Mouse (Mus musculus) liver, embryonic 14.5 days (tissue): Measurements from ENCODE around the gene Thsd4. TPM values are rescaled to one million over a fixed set of nuclear protein-coding genes. Genes with fewer than 3 reads are reported as not detected.

Experiments used
- ATAC-seq: fragments of 200-750 bp; cut with Nextera tagmentation; 2 replicates; pipeline ENCODE4 v1.8.0; 2017; ENCODE audit warnings: moderate number of reproducible peaks, mild to moderate bottlenecking, moderate library complexity; ENCODE audit not compliant: insufficient read depth
- DNase-seq, 3 experiments: peaks; one replicate each; pipeline ENCODE4 v3.0.0-alpha.2; 2012 to 2013; ENCODE audit warnings: low read depth in 3 of 3, low spot score in 3 of 3
- H3K27ac ChIP-seq: fragments of 300-500 bp; sonication (generic); 2 replicates; pipeline ENCODE4 v1.5.1; 2014; ENCODE audit warnings: moderate library complexity, mild to moderate bottlenecking, control low read depth, inconsistent platforms
- H3K27me3 ChIP-seq: fragments of 300-500 bp; sonication (generic); 2 replicates; pipeline ENCODE4 v1.6.1; 2014; ENCODE audit warnings: mild to moderate bottlenecking, low read length, moderate library complexity; ENCODE audit not compliant: control insufficient read depth, insufficient read depth
- H3K36me3 ChIP-seq: fragments of 300-500 bp; sonication (generic); replicated peaks from 2 replicates; pipeline ENCODE4 v1.6.1; 2014; ENCODE audit warnings: low read depth; ENCODE audit not compliant: control insufficient read depth, insufficient read depth
- H3K4me1 ChIP-seq, 2 experiments: fragments of 200-500 bp in 1 of 2; fragments of 300-500 bp in 1 of 2; sonication (generic) in 1 of 2; replicated peaks; 2 replicates each; pipeline ENCODE4 v1.6.1; 2012 to 2014; ENCODE audit warnings: antibody characterized with exemption in 1 of 2, inconsistent platforms in 1 of 2, low read length in 1 of 2; ENCODE audit not compliant: control insufficient read depth in 2 of 2, insufficient read depth in 2 of 2
- H3K4me2 ChIP-seq: fragments of 300-500 bp; sonication (generic); 2 replicates; pipeline ENCODE4 v1.6.1; 2014; ENCODE audit warnings: low read depth, mild to moderate bottlenecking, control low read depth, moderate library complexity
- H3K4me3 ChIP-seq, 2 experiments: fragments of 200-500 bp in 1 of 2; fragments of 300-500 bp in 1 of 2; sonication (generic) in 1 of 2; 2 replicates each; pipeline ENCODE4 v1.5.1; 2012 to 2014; ENCODE audit warnings: low read depth in 2 of 2, low read length in 2 of 2, mild to moderate bottlenecking in 2 of 2, control low read depth in 1 of 2, inconsistent platforms in 1 of 2, moderate library complexity in 1 of 2; ENCODE audit not compliant: insufficient read depth in 1 of 2
- H3K9ac ChIP-seq: fragments of 300-500 bp; sonication (generic); replicated peaks from 2 replicates; pipeline ENCODE4 v1.6.1; 2014; ENCODE audit warnings: mild to moderate bottlenecking, control low read depth, moderate library complexity
- H3K9me3 ChIP-seq: fragments of 300-500 bp; sonication (generic); 2 replicates; pipeline ENCODE4 v1.6.1; 2016; ENCODE audit warnings: low read length, mixed read lengths; ENCODE audit not compliant: control insufficient read depth
- CTCF ChIP-seq: IDR thresholded peaks from 2 replicates; pipeline ENCODE4 v1.5.1; 2016; ENCODE audit warnings: antibody characterized with exemption, low read depth, control low read depth
- EP300 ChIP-seq: IDR thresholded peaks from 2 replicates; pipeline ENCODE4 v1.6.1; 2016; ENCODE audit warnings: antibody characterized with exemption, low read depth
- WGBS: fragments of 180-500 bp; shearing (Covaris S2); extraction: QIAGEN DNeasy Blood & Tissue Kit; methylation state at CpG from one replicate; pipeline ENCODE4 v1.1.7; 2014; ENCODE audit not compliant: insufficient replicate concordance; 5-methylcytosine and 5-hydroxymethylcytosine counted together
- polyA plus RNA-seq, 2 experiments: library from polyadenylated mRNA; depleted of rRNA in 1 of 2; stranded (reverse) in 1 of 2; unstranded in 1 of 2; fragments of >200 nt; fragmentation: Nextera tagmentation in 1 of 2; extraction: Ambion mirVana in 1 of 2; gene quantifications; 2 replicates each; pipeline versions ENCODE4 v1.2.1 to v1.2.3; 2012 to 2014

Thsd4 gene
- polyA plus RNA-seq, 2 experiments = 0.43 to 0.48 TPM

DNA sequence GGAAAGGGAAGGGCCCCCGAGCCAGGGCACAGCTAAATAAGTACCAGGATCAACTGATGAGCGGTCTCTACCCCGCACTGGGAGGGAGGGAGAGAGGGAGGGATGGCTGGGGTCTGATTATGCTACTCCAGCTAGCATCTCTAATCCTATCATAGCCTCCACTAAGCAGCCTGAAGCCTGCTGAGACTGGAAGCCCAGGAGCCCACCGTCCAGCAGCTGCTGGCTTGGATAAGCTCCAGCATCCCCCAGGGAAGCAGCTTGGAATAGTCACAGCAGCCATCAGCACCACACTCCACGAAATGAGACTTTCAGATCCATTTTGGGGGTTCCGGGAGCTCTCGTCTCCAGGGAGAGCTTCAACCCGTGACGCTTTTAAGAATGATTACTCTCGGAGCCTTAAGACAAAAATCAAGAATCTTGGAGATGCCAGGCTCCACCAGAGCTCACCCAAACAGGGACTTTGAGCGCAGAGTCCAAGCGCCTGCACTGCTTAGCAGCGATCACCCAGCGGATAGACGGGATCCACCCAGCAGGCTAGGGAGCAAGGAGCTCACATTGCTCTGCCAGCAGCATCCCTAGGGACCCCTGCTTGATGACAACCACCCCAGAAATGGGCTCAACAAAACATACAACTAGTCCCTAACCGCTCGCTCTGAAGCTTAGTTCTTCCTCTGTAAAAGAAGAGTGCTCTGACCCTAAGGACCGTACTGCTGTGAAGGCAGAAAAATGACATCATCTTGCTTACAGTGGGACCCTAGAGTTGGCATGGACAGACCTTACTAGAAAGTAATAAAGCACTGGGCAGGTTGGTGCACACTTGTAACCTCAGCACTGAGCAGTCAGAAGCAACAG lies 64.3 kb downstream of the Thsd4 start:
- H3K9me3 ChIP-seq = no peaks in the 10 kb centered on the region
- WGBS = 55% methylated on average over 18 of the region's 18 CpGs
- no peak for DNase-seq
- no peak overlapping the region for H3K9ac ChIP-seq
- H3K27me3 ChIP-seq = no peaks in the 10 kb centered on the region
- H3K27ac ChIP-seq = no peak overlapping the region
- ATAC-seq = no peak
- no peak overlapping the region for H3K4me3 ChIP-seq
- no peak overlapping the region for H3K4me2 ChIP-seq
- TF ChIP-seq CTCF (no peak), EP300 (no peak)
- no peaks in the 10 kb centered on the region for H3K4me1 ChIP-seq
- H3K36me3 ChIP-seq = no peaks in the 10 kb centered on the region

DNA sequence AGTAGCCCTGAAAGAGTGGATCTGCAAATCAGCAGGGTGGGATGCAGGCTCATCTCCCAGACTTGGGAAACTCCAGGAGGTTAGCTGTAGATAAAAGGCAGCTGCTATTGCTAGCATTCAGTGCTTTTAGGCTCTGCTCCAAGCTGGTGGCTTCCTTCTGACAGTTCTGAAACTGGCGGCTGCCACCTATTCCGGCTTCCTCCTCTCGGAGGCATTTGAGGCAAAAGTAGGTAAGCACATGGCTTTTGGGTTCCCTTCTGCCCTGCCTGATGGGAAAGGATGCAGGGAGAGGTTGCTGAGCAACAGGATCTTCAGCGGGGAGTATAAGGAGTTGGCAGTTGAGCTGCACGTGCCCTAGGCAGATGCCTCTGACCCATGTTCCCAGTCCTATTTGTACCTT lies 65.2 kb downstream of the Thsd4 start:
- no peak for TF ChIP-seq CTCF
- TF ChIP-seq EP300 = no peak
- H3K27me3 ChIP-seq = no peaks in the 10 kb centered on the region
- WGBS = 63% methylated on average over 5 of the region's 5 CpGs
- no peak overlapping the region for H3K4me2 ChIP-seq
- H3K36me3 ChIP-seq = no peaks in the 10 kb centered on the region
- H3K4me3 ChIP-seq = no peak overlapping the region
- DNase-seq = no peak
- H3K9me3 ChIP-seq = no peaks in the 10 kb centered on the region
- no peak overlapping the region for H3K9ac ChIP-seq
- H3K27ac ChIP-seq = no peak overlapping the region
- ATAC-seq = no peak
- H3K4me1 ChIP-seq = no peaks in the 10 kb centered on the region

DNA sequence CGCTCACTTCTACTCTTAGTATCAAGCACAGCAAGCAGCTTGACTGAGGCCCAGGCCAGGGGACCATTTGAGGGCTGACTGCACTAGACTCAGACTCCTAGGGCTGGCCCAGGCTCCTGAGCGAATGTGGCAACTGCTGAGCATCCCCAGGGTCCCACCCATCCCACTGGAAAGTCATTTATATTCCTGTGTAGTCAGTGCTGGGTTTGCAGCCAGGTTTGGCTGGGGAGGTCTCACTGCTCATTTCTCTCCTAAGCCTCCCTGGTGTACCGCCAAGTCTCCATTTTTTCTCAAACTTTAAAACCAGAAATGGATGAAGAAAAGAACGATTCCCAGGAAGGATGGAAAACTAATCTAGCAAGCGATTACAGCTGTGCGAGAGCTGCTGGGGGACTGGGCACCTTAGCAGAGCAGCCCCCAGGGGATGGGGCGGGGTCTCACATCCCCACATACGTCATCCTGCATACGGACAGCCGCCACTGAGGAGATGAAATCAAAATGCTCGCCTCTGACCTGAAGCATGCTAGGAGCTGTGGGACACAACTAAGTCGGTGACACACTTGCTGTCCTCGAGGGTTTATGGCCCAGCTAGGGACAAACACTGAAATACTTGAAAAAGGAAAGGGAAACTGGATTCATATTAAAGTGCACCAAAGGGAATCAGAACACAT lies 67.3 kb downstream of the Thsd4 start:
- TF ChIP-seq CTCF (no peak), EP300 (no peak)
- no peaks in the 10 kb centered on the region for H3K27me3 ChIP-seq
- 67% methylated on average over 13 of the region's 13 CpGs for WGBS
- no peak overlapping the region for H3K9ac ChIP-seq
- ATAC-seq (no peak), DNase-seq (no peak)
- no peak overlapping the region for H3K4me2 ChIP-seq
- H3K27ac ChIP-seq = no peak overlapping the region
- no peak overlapping the region for H3K4me3 ChIP-seq
- H3K9me3 ChIP-seq = no peaks in the 10 kb centered on the region
- H3K4me1 ChIP-seq = no peaks in the 10 kb centered on the region
- H3K36me3 ChIP-seq = no peaks in the 10 kb centered on the region

DNA sequence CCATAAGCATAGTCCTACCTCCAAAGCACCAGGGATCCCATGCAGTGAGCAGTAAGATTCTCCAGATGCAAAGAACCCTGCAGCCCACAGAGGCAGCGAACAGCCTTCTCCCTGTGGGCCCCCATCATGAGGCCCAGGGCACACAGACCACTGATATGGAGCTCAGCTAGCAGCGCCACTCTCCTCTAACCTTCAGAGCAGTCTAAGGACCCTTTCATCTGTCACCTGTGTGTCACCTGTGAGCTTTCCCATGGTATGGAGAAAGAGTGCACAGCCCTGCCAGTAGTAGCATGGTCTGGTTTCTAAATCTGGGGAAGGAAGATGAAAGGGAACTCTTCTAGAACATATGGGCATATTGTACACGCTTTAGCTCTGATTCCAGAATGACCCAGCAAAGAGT lies 72.3 kb downstream of the Thsd4 start:
- no peak overlapping the region for H3K4me3 ChIP-seq
- DNase-seq = no peak
- 52% methylated on average over 3 of the region's 3 CpGs for WGBS
- no peak overlapping the region for H3K9ac ChIP-seq
- H3K27me3 ChIP-seq = no peaks in the 10 kb centered on the region
- TF ChIP-seq EP300 = no peak
- TF ChIP-seq CTCF = no peak
- H3K27ac ChIP-seq = no peak overlapping the region
- no peaks in the 10 kb centered on the region for H3K36me3 ChIP-seq
- H3K9me3 ChIP-seq = no peaks in the 10 kb centered on the region
- no peak for ATAC-seq
- no peak overlapping the region for H3K4me2 ChIP-seq
- H3K4me1 ChIP-seq = no peaks in the 10 kb centered on the region

DNA sequence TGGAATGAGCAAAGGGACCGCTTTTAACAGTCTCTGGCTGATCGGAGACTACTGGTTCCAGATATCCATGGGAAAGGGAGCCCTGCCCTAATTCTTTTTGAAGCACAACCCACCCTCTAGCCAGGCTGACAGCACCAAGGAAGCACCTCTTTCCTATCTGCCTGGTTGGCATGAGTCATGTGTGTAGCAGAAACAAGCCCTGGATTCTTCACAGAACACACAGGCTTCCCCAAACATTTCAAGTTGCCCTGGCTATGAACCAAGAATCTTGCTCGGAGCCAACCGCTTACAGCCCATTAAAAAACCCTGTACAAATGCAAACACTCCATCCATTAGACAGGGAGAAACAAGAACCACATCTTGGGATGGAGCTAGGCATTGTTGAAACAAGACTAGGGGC lies 76.0 kb downstream of the Thsd4 start:
- Histone ChIP-seq H3K27ac (no peak overlapping the region), H3K27me3 (no peaks in the 10 kb centered on the region), H3K4me2 (no peak overlapping the region), H3K9me3 (no peaks in the 10 kb centered on the region), H3K4me3 (no peak overlapping the region), H3K4me1 (no peaks in the 10 kb centered on the region; a peak in 1 of 4 replicates), H3K9ac (no peak overlapping the region), H3K36me3 (no peaks in the 10 kb centered on the region)
- 79% methylated on average over 4 of the region's 4 CpGs for WGBS
- no peak for DNase-seq
- TF ChIP-seq CTCF = no peak
- TF ChIP-seq EP300 = no peak
- no peak for ATAC-seq
